Mouse (Mus musculus): ENCODE measurements at regions not wholly inside any gene's neighbourhood (a gene's known extent, or its start where the extent isn't known, plus 50 kb on each side); places are given as distances from the start of the nearest gene placed in this dataset.

- DNase-seq (ENCODE audit: inconsistent age in 2 of 2, low spot score in 1 of 2) = no peak
These were observed 53.3 kb upstream of the Tmeff2 start for GRCm38 (mm10) chr1:50847156-50847555.
